Mouse (Mus musculus) neutrophil, adult 83 days (primary cell): ENCODE measurements around the gene Tmem274. TPM values are rescaled to one million over a fixed set of nuclear protein-coding genes. Genes with fewer than 3 reads are reported as not detected.

Source experiments
- total RNA-seq, 2 experiments: library from RNA; stranded (reverse); gene quantifications; one replicate each; pipeline ENCODE4 v1.2.4; 2023

The Tmem274 gene
- not detected for total RNA-seq

GRCm38 (mm10) chr4:149477078-149477477 lies at the start of gene Tmem274:
Gene Tmem274, plus strand, starts transcription at chr4:149477378.

GRCm38 (mm10) chr4:149454879-149455278 lies 22.3 kb upstream of the Tmem274 start, which contains the start of gene Rbp7:
Gene Rbp7, minus strand, starts transcription at chr4:149454978.

GRCm38 (mm10) chr4:149485053-149485824 lies 8.1 kb downstream of the Tmem274 start, which contains the start of the genes Nmnat1 and Lzic:
Gene Nmnat1, minus strand, starts transcription at chr4:149485202.
Gene Lzic, plus strand, starts transcription at chr4:149485229.

GRCm38 (mm10) chr4:149517868-149518340 lies 40.7 kb downstream of the Tmem274 start, which contains the start of gene Ctnnbip1:
Gene Ctnnbip1, plus strand, starts transcription at chr4:149518236.

Other genes with a start within 250 kb of the Tmem274 start
- gene Kif1b, start 169.7 kb upstream of the Tmem274 start, total RNA-seq = 10 to 100 TPM; 53.6 to 56.7 TPM
- gene Ube4b, start 50.6 kb upstream of the Tmem274 start, total RNA-seq = 10 to 100 TPM; 36.6 to 50.9 TPM
- gene Rbp7, start 22.4 kb upstream of the Tmem274 start, total RNA-seq = not detected
- gene Nmnat1, start 7.8 kb downstream of the Tmem274 start, total RNA-seq = 1 to 10 TPM; 1.8 to 2.8 TPM
- gene Lzic, start 7.9 kb downstream of the Tmem274 start, total RNA-seq = 10 to 100 TPM; 12.4 to 23.4 TPM
- gene Ctnnbip1, start 40.9 kb downstream of the Tmem274 start, total RNA-seq = 10 to 100 TPM in 1 of 2 experiments, 1 to 10 TPM in 1; 9.0 to 13.2 TPM
- gene Clstn1, start 109.1 kb downstream of the Tmem274 start, total RNA-seq = 1 to 10 TPM; 1.3 to 1.5 TPM
- 100 to 1,000 TPM; 164 to 208 TPM for gene Pik3cd, start 225.2 kb downstream of the Tmem274 start, total RNA-seq